Mouse (Mus musculus) brain, adult 10 weeks (tissue): ENCODE measurements around the gene Hnrnpu. TPM values are rescaled to one million over a fixed set of nuclear protein-coding genes. Genes with fewer than 3 reads are reported as not detected.

Experiments used
- polyA plus RNA-seq: library from polyadenylated mRNA; stranded (reverse); fragments of 350-450 nt; fragmentation: Illumina TruSeq; extraction: RNeasy Lipid Tissue Mini Kit (QIAGEN cat#74804); gene quantifications from one replicate; pipeline ENCODE4 v1.2.3, GENCODE M21; 2015; ENCODE audit warnings: low read depth, low replicate concordance

The Hnrnpu gene
- polyA plus RNA-seq = 231 TPM

DNA sequence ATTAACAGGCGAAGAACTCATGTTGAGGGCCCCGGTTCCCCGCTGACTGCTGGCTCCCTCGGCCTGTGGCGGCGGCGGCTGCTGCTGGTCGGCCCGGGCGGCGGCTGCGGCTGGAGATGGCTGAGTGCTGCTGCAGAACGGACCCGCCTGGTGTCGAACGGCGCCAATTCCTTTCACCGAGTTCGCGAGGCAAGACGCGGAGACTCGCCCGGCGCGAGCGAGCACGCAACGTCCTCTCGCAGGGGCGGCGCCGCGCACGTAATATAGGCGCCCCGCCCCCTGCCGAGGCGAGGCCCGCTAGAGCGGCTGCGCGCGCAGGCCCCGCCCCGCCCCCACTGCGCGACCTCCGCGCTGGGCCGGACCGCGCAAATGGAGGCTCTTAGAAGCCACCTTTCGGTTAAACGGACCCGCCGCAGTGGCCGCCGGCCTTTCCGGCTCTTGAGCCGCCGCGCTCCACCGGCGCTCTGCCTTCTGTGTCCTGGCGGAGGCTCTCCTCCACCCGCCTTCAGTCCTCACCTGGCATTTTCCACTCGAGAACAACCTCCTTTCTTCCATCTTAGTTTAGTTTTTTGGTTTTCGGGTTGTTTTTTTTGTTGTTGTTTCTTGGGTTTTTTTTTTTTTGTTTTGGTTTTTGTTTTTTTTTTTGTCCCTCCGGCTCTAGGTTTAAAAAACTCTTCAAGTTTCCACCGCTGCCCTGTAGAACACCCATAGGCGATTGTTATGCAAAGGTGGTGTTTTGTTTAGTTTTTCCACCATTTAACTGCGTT lies at the start of gene Hnrnpu:
TSS of gene Hnrnpu (minus strand) at position 247 of the 767 bp plus-strand sequence.

GRCm38 (mm10) chr1:178318389-178319184 lies 19.0 kb downstream of the Hnrnpu start, which contains the start of gene Cox20:
Gene Cox20 (plus strand): TSS chr1:178319130.

Other genes with a start within 250 kb of the Hnrnpu start
- 10.9 TPM for gene Desi2, start 150.4 kb downstream of the Hnrnpu start, polyA plus RNA-seq
- 65.9 TPM for gene Cox20, start 18.7 kb downstream of the Hnrnpu start, polyA plus RNA-seq
- gene Efcab2, start 68.3 kb upstream of the Hnrnpu start, polyA plus RNA-seq = 13.0 TPM
- gene Kif26b, start 191.3 kb upstream of the Hnrnpu start, polyA plus RNA-seq = 3.6 TPM